ENCODE assay signal across 21 mouse cellular contexts in genomic region chr16:43752900-43753299, GRCm38 (mm10). TPM values are rescaled to one million over a fixed set of nuclear protein-coding genes. Genes with fewer than 3 reads are reported as not detected.
DNase-seq lines count a peak whose midpoint lies in the region; ATAC-seq and TF ChIP-seq lines count a peak whose summit lies in the region.
"Had no signal": no experiment of that assay in that cellular context is flagged by ENCODE, and none has a peak within 500 bp of the region (broad histone marks: within the 10 kb centered on the region; RNA-seq: fewer than 3 reads in every experiment).

No protein-coding gene starts in this region.

- no peak overlapping the region for H3K4me2 ChIP-seq in kidney, postnatal 0 days (ENCODE audit: low read length)
- H3K4me2 ChIP-seq in CH12.LX (ENCODE audit: insufficient read depth, low read depth, poor library complexity, severe bottlenecking) = no peak overlapping the region
- no peak overlapping the region for H3K4me2 ChIP-seq in forebrain, embryonic 12.5 days
- H3K4me2 ChIP-seq: limb, embryonic 15.5 days; midbrain, embryonic 13.5 days had no signal

- no peak for TF ChIP-seq POLR2A in CH12.LX (IDR thresholded peaks at IDR 0.05; ENCODE audit: low read depth, low read length)
- no peak for TF ChIP-seq POLR2A in bone marrow, adult 2 months (IDR thresholded peaks at IDR 0.05; ENCODE audit: borderline replicate concordance, control insufficient read depth, low read depth, low read length)

- H3K4me3 ChIP-seq in kidney, postnatal 0 days (replicated peaks; ENCODE audit: low read depth, low read length) = no peak overlapping the region
- no peak overlapping the region for H3K4me3 ChIP-seq in CH12.LX (replicated peaks in 1 of 3; ENCODE audit: low read depth in 2 of 3, low read length in 2 of 3, poor library complexity in 1 of 3)
- no peak overlapping the region for H3K4me3 ChIP-seq in bone marrow, adult 2 months (replicated peaks; ENCODE audit: control insufficient read depth, low read depth, low read length)
- no peak overlapping the region for H3K4me3 ChIP-seq in forebrain, embryonic 12.5 days (replicated peaks)
- H3K4me3 ChIP-seq: heart, embryonic 13.5 days; hindbrain, embryonic 10.5 days; limb, embryonic 15.5 days; midbrain, embryonic 13.5 days had no signal

- H3K4me1 ChIP-seq in kidney, postnatal 0 days (replicated peaks; ENCODE audit: insufficient read depth, low read length) = no peaks in the 10 kb centered on the region
- H3K4me1 ChIP-seq in CH12.LX (ENCODE audit: control insufficient read depth in 1 of 2, insufficient read depth in 2 of 2) = no peaks in the 10 kb centered on the region; a peak in 1 of 4 replicates
- no peaks in the 10 kb centered on the region for H3K4me1 ChIP-seq in bone marrow, adult 2 months (ENCODE audit: control insufficient read depth, insufficient read depth, low read length)
- peaks cover 3% of the 10 kb centered on the region for H3K4me1 ChIP-seq in forebrain, embryonic 12.5 days
- H3K4me1 ChIP-seq: hindbrain, embryonic 10.5 days; limb, embryonic 15.5 days; midbrain, embryonic 13.5 days had no signal

- H3K27ac ChIP-seq in kidney, postnatal 0 days = no peak overlapping the region
- H3K27ac ChIP-seq in CH12.LX (ENCODE audit: insufficient read depth, low read depth) = no peak overlapping the region
- H3K27ac ChIP-seq in bone marrow, adult 2 months (ENCODE audit: control insufficient read depth, insufficient read depth, low read depth, low read length, poor library complexity) = no peak overlapping the region
- no peak overlapping the region for H3K27ac ChIP-seq in forebrain, embryonic 12.5 days
- H3K27ac ChIP-seq: heart, embryonic 13.5 days; hindbrain, embryonic 10.5 days; limb, embryonic 15.5 days; midbrain, embryonic 13.5 days had no signal

- TF ChIP-seq RAD21 in CH12.LX (IDR thresholded peaks at IDR 0.05; ENCODE audit: low read depth, low read length) = peak; percentile 20

- no peak overlapping the region for H3K9ac ChIP-seq in kidney, postnatal 0 days (ENCODE audit: low read depth, low read length)
- no peak overlapping the region for H3K9ac ChIP-seq in CH12.LX (ENCODE audit: insufficient read depth, low read depth)
- H3K9ac ChIP-seq in forebrain, embryonic 12.5 days = no peak overlapping the region
- H3K9ac ChIP-seq: heart, embryonic 13.5 days; limb, embryonic 15.5 days; midbrain, embryonic 13.5 days had no signal

- 88% methylated on average over 8 of the region's 8 CpGs for whole genome bisulfite sequencing in kidney, postnatal 0 days
- 72% methylated on average over 8 of the region's 8 CpGs for WGBS in bone marrow, adult 2 months
- WGBS in forebrain, embryonic 12.5 days = 84% methylated on average over 8 of the region's 8 CpGs

- TF ChIP-seq CTCF in kidney, postnatal 0 days (IDR thresholded peaks at IDR 0.05; ENCODE audit: low read depth) = peak; percentile 25; the same call in 1 of the 2 replicates
- peak; percentile 54 to 75 for TF ChIP-seq CTCF in CH12.LX (conservative IDR thresholded peaks at IDR 0.05 in 1 of 2, IDR thresholded peaks at IDR 0.05 in 1 of 2; ENCODE audit: low read depth in 2 of 2, low read length in 2 of 2)
- peak; percentile 19; the same call in 1 of the 2 replicates for TF ChIP-seq CTCF in bone marrow, adult 2 months (IDR thresholded peaks at IDR 0.05; ENCODE audit: control insufficient read depth, insufficient read depth, low read length)

- TF ChIP-seq EP300 in CH12.LX (IDR thresholded peaks at IDR 0.05; ENCODE audit: low read length) = no peak; the same call in 1 of the 2 replicates

- ATAC-seq in kidney, postnatal 0 days (replicated peaks; ENCODE audit: low FRiP score, low read depth) = no peak
- ATAC-seq in granulocyte monocyte progenitor cell, adult 5-6 weeks (replicated peaks; ENCODE audit: poor library complexity, severe bottlenecking) = no peak
- no peak for ATAC-seq in forebrain, embryonic 12.5 days (ENCODE audit: low FRiP score)
- ATAC-seq: midbrain, embryonic 13.5 days had no signal

- no peaks in the 10 kb centered on the region for H3K79me2 ChIP-seq in CH12.LX (replicated peaks; ENCODE audit: control insufficient read depth, extremely low read depth, insufficient read depth, poor library complexity, severe bottlenecking)

- H3K27me3 ChIP-seq in kidney, postnatal 0 days (ENCODE audit: insufficient read depth, low read length) = no peaks in the 10 kb centered on the region
- no peaks in the 10 kb centered on the region for H3K27me3 ChIP-seq in CH12.LX (replicated peaks)
- no peaks in the 10 kb centered on the region for H3K27me3 ChIP-seq in forebrain, embryonic 12.5 days
- H3K27me3 ChIP-seq: heart, embryonic 13.5 days; limb, embryonic 15.5 days; midbrain, embryonic 13.5 days had no signal

- H3K9me3 ChIP-seq in kidney, postnatal 0 days (replicated peaks; ENCODE audit: low read length) = no peaks in the 10 kb centered on the region
- H3K9me3 ChIP-seq in CH12.LX (replicated peaks; ENCODE audit: low read length) = no peaks in the 10 kb centered on the region
- no peaks in the 10 kb centered on the region for H3K9me3 ChIP-seq in forebrain, embryonic 12.5 days
- H3K9me3 ChIP-seq: heart, embryonic 13.5 days; hindbrain, embryonic 10.5 days; limb, embryonic 15.5 days; midbrain, embryonic 13.5 days had no signal

- H3K36me3 ChIP-seq in kidney, postnatal 0 days (ENCODE audit: insufficient read depth, low read length) = no peaks in the 10 kb centered on the region
- H3K36me3 ChIP-seq in CH12.LX (replicated peaks in 1 of 2; ENCODE audit: control insufficient read depth in 1 of 2, insufficient read depth in 1 of 2, low read length in 1 of 2) = no peaks in the 10 kb centered on the region
- no peaks in the 10 kb centered on the region for H3K36me3 ChIP-seq in forebrain, embryonic 12.5 days (replicated peaks)
- H3K36me3 ChIP-seq: heart, embryonic 13.5 days; hindbrain, embryonic 10.5 days; limb, embryonic 15.5 days; midbrain, embryonic 13.5 days had no signal

- dilution Hi-C loops in CH12.LX (cut with MboI; ENCODE audit: extremely low pct_ligation_motif_present, extremely low pct_unique_long_range_greater_than_20kb, low sequenced_read_pairs) = no loop called here

- in situ Hi-C loops in CH12.LX (cut with MboI; ENCODE audit: low pct_ligation_motif_present, low pct_unique_long_range_greater_than_20kb, low sequenced_read_pairs) = no loop called here

- DNase-seq in kidney, postnatal 0 days (ENCODE audit: low spot score) = no peak
- no peak for DNase-seq in kidney, postnatal 14 days
- DNase-seq in 3T3-L1 (ENCODE audit: low read depth, low spot score) (peak; percentile 29), CH12.LX (ENCODE audit: extremely low read depth) (peak; percentile 45)
- no peak for DNase-seq in spleen, adult 18-20 months
- DNase-seq: cerebellum, adult 2 months; embryo, embryonic 11 days; gastrocnemius, postnatal 14 days; kidney, adult 11 months; retina, postnatal 1 day had no signal

TF ChIP-seq in CH12.LX, 34 proteins besides CTCF, POLR2A, EP300 and RAD21:
- peak; percentile 58; the same call in 1 of the 2 replicates for TF ChIP-seq MYC (IDR thresholded peaks at IDR 0.05; ENCODE audit: low read depth, low read length)
- TF ChIP-seq ZMIZ1 (IDR thresholded peaks at IDR 0.05; ENCODE audit: low read depth, low read length) = no peak
- 0 out of 2 replicates have a peak, but pooled peaks have one; percentile 17 for TF ChIP-seq JUND (conservative IDR thresholded peaks at IDR 0.05; ENCODE audit: low read depth, low read length)
- TF ChIP-seq MEF2A (IDR thresholded peaks at IDR 0.05; ENCODE audit: borderline replicate concordance, low read depth, low read length) = no peak
- 0 out of 2 replicates have a peak, but pooled peaks have one; percentile 8 for TF ChIP-seq MAFK (IDR thresholded peaks at IDR 0.05; ENCODE audit: insufficient replicate concordance, low read length)
- TF ChIP-seq HCFC1 (IDR thresholded peaks at IDR 0.05; ENCODE audit: low read depth, low read length) = peak; percentile 40
- peak; percentile 39; the same call in 1 of the 2 replicates for TF ChIP-seq NELFE (IDR thresholded peaks at IDR 0.05; ENCODE audit: low read depth, low read length)
- 0 out of 2 replicates have a peak, but pooled peaks have one; percentile 35 for TF ChIP-seq TCF12 (IDR thresholded peaks at IDR 0.05; ENCODE audit: low read depth, low read length)
- peak; percentile 53 for TF ChIP-seq SMC3 (IDR thresholded peaks at IDR 0.05; ENCODE audit: low read depth, low read length)
TF ChIP-seq in CH12.LX: peak in this region for 7.

RNA-seq across cellular contexts. Expression of gene Drd3, which starts 0.9 kb away (rescaled TPM):
- 0.08 TPM in 1 of 2 replicates, not detected in the other for polyA plus RNA-seq in kidney, postnatal 0 days (2015; fragmentation: Nextera tagmentation; extraction: Ambion mirVana)
- total RNA-seq in CH12.LX (2012; rRNA removed) (not detected in 2 replicates), CH12.LX (2014; rRNA removed) (not detected in 2 replicates)
- polyA plus RNA-seq in CH12.LX (2012; ENCODE audit: insufficient read length, low read depth) = not detected in 2 replicates
- polyA plus RNA-seq in bone marrow, adult 2 months (2011; ENCODE audit: insufficient read depth, insufficient read length, low replicate concordance, missing spikeins) = not detected in 2 replicates
- total RNA-seq in granulocyte monocyte progenitor cell, adult 5-6 weeks (2014; fragmentation: Nextera tagmentation) = not detected in 2 replicates
- total RNA-seq in granulocyte monocyte progenitor cell, adult 5-6 weeks (2017) = not detected in 2 replicates
- 0.13 and 0.27 TPM in 2 replicates for polyA plus RNA-seq in forebrain, embryonic 12.5 days (2016; fragmentation: Nextera tagmentation; extraction: Ambion mirVana)
- total RNA-seq: adrenal gland, adult 18-20 months; gastrocnemius, postnatal 14 days had no signal
- polyA plus RNA-seq: heart, embryonic 13.5 days; hindbrain, embryonic 10.5 days; midbrain, embryonic 13.5 days; neural tube, embryonic 14.5 days; spleen, adult 2 months; thymus, postnatal 0 days had no signal

Comparison
In these comparisons a context has a peak if more than half of its experiments do, and no peak if none do; other contexts are left out.
1. DNase-seq: peak in 3T3-L1 (single experiment) and CH12.LX (single experiment); none in kidney, postnatal 0 days (single experiment), kidney, postnatal 14 days (single experiment) and spleen, adult 18-20 months (0 of 2).
2. Peak in every context shown above with its lines, with median percentiles within 50 percentile points of each other: CTCF ChIP-seq.